Mouse (Mus musculus) layer of hippocampus, postnatal 14 days (tissue): ENCODE measurements at regions not wholly inside any gene's neighbourhood (a gene's known extent, or its start where the extent isn't known, plus 50 kb on each side); places are given as distances from the start of the nearest gene placed in this dataset.

ENCODE experiments used
- DNase-seq, 2 experiments: peaks; one replicate each; pipeline ENCODE4 v3.0.0; 2021 to 2022; ENCODE audit warnings: low spot score in 2 of 2, mixed read lengths in 1 of 2
- microRNA-seq, 2 experiments: library from miRNA; unstranded; fragments of <30 nt; microRNA quantifications; one replicate each; pipeline ENCODE4 v1.2.0; 2021

- DNase-seq, result no peak
Measured at GRCm38 (mm10) chr4:137101169-137101568, 52.6 kb upstream of the Zbtb40 start.

GRCm38 (mm10) chr4:137100756-137101155, 52.2 kb upstream of the Zbtb40 start:
- no peak for DNase-seq

Small RNA genes in the stretch of these regions (microRNA-seq; reads per million reads assigned to microRNA genes)
- 0 reads per million in 2 experiments for gene Gm23263
- 0 reads per million in 2 experiments for gene Gm25399
